Mouse (Mus musculus) cortical plate, adult 2 months (tissue): ENCODE measurements around the gene Sgca.

ENCODE experiments used
- CTCF ChIP-seq: fragments of 200-500 bp; IDR thresholded peaks from 2 replicates; pipeline ENCODE4 v1.5.1; 2011; ENCODE audit warnings: mild to moderate bottlenecking, control low read depth, low read length; ENCODE audit not compliant: insufficient read depth; ENCODE audit errors: extremely low read depth
- POLR2A ChIP-seq: fragments of 200-500 bp; IDR thresholded peaks from 2 replicates; pipeline ENCODE4 v1.6.1; 2011; ENCODE audit warnings: mild to moderate bottlenecking, low read length, control low read depth; ENCODE audit not compliant: insufficient read depth; ENCODE audit errors: extremely low read depth

DNA sequence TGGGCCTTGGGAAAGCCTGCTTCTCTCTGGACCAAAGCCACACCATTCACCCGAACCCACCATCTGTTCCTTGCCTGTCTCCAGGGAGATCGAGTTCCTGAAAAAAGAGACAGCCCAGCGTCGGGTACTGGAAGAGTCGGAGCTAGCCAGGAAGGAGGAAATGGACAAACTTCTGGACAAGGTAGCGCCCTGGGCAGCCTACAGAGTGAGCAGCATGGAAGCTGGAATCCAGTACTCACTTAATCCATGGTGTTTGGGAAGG, 28.7 kb upstream of the Sgca start:
- TF ChIP-seq CTCF (no peak), POLR2A (no peak)
